Mouse (Mus musculus) neural tube, embryonic 14.5 days (tissue): ENCODE results near the gene Arhgap15. TPM values are rescaled to one million over a fixed set of nuclear protein-coding genes. Genes with fewer than 3 reads are reported as not detected.

ENCODE experiments used
- ATAC-seq: fragments of 200-750 bp; cut with Nextera tagmentation; 2 replicates; pipeline ENCODE4 v1.8.0; 2017; ENCODE audit warnings: low read depth, mild to moderate bottlenecking, moderate TSS enrichment, moderate library complexity
- H3K27ac ChIP-seq: fragments of 300-500 bp; sonication (generic); 2 replicates; pipeline ENCODE4 v1.5.1; 2014; ENCODE audit warnings: low read depth, mild to moderate bottlenecking, control low read depth, low read length, moderate library complexity, mixed read lengths
- H3K27me3 ChIP-seq: fragments of 300-500 bp; sonication (generic); 2 replicates; pipeline ENCODE4 v1.6.1; 2014; ENCODE audit warnings: low read length; ENCODE audit not compliant: control insufficient read depth, insufficient read depth
- H3K36me3 ChIP-seq: fragments of 300-500 bp; sonication (generic); 2 replicates; pipeline ENCODE4 v1.6.1; 2014; ENCODE audit warnings: low read length, mixed read lengths; ENCODE audit not compliant: control insufficient read depth, insufficient read depth
- H3K4me1 ChIP-seq: fragments of 300-500 bp; sonication (generic); 2 replicates; pipeline ENCODE4 v1.6.1; 2014; ENCODE audit warnings: low read length; ENCODE audit not compliant: control insufficient read depth, insufficient read depth
- H3K4me2 ChIP-seq: fragments of 300-500 bp; sonication (generic); 2 replicates; pipeline ENCODE4 v1.6.1; 2014; ENCODE audit warnings: mild to moderate bottlenecking, low read depth, low read length, control low read depth
- H3K4me3 ChIP-seq: fragments of 300-500 bp; sonication (generic); 2 replicates; pipeline ENCODE4 v1.5.1; 2014; ENCODE audit warnings: low read depth, low read length, control low read depth, mixed read lengths
- H3K9ac ChIP-seq: fragments of 300-500 bp; sonication (generic); replicated peaks from 2 replicates; pipeline ENCODE4 v1.6.1; 2014; ENCODE audit warnings: low read depth, mild to moderate bottlenecking, control low read depth, low read length, mixed read lengths
- H3K9me3 ChIP-seq: fragments of 300-500 bp; sonication (generic); 2 replicates; pipeline ENCODE4 v1.6.1; 2016; ENCODE audit warnings: low read length; ENCODE audit not compliant: control insufficient read depth
- WGBS: fragments of 180-500 bp; shearing (Covaris S2); extraction: QIAGEN DNeasy Blood & Tissue Kit; methylation state at CpG from one replicate; pipeline ENCODE4 v1.1.7; 2014; 5-methylcytosine and 5-hydroxymethylcytosine counted together
- polyA plus RNA-seq: library from polyadenylated mRNA; unstranded; fragments of >200 nt; fragmentation: Nextera tagmentation; extraction: Ambion mirVana; gene quantifications from 2 replicates; pipeline ENCODE4 v1.2.1, GENCODE M21; 2014

The Arhgap15 gene
- polyA plus RNA-seq, 1 experiment from 2014 or later: 3.8 TPM

DNA sequence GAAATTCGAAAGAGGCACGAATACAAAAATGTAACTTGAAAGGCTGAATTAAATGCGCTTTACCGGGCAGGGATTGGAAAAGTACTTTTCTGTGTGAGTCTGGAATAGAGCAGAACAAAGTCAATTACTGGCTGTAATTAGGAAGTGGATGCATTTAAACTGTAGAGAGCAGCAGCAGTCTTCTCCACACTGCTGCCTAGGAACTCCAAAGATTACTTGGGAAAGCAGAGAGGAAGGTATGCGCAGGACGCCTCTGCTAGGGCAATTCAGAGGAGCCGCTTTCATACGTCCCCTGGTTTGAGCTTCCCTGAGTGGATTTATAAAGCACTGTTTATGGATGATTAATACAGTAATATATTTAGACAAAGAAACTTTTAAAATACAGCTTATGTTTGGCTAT lies 312.1 kb downstream of the Arhgap15 start:
- Histone ChIP-seq H3K9me3 (no peaks in the 10 kb centered on the region), H3K4me3 (no peak overlapping the region), H3K4me2 (no peak overlapping the region), H3K36me3 (no peaks in the 10 kb centered on the region), H3K27me3 (no peaks in the 10 kb centered on the region), H3K9ac (no peak overlapping the region), H3K4me1 (no peaks in the 10 kb centered on the region), H3K27ac (no peak overlapping the region)
- WGBS: 67% methylated on average over 8 of the region's 8 CpGs
- no peak for ATAC-seq

DNA sequence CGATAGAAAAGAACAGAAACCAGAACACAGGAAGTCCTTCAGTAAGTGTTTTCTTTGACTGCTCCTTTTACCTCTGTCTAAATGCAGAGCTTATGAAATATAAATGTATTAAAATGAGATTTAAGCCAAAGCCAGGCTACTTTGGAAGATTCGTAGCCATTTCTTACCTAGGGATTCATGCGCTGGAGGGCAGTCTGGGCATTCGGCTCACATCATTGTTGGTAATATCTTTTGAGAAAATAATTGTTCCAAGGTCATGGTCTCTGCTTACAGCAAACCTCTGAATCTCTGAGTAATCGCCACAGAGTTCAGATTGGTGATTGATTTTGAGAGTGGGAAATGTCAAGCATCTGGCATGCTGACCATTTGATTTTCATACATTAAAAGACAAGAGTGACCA lies 316.4 kb downstream of the Arhgap15 start:
- Histone ChIP-seq H3K36me3 (no peaks in the 10 kb centered on the region), H3K9ac (no peak overlapping the region), H3K4me3 (no peak overlapping the region), H3K4me1 (no peaks in the 10 kb centered on the region), H3K4me2 (no peak overlapping the region), H3K27ac (no peak overlapping the region), H3K9me3 (no peaks in the 10 kb centered on the region), H3K27me3 (no peaks in the 10 kb centered on the region)
- 88% methylated on average over 5 of the region's 5 CpGs for WGBS
- ATAC-seq: no peak

DNA sequence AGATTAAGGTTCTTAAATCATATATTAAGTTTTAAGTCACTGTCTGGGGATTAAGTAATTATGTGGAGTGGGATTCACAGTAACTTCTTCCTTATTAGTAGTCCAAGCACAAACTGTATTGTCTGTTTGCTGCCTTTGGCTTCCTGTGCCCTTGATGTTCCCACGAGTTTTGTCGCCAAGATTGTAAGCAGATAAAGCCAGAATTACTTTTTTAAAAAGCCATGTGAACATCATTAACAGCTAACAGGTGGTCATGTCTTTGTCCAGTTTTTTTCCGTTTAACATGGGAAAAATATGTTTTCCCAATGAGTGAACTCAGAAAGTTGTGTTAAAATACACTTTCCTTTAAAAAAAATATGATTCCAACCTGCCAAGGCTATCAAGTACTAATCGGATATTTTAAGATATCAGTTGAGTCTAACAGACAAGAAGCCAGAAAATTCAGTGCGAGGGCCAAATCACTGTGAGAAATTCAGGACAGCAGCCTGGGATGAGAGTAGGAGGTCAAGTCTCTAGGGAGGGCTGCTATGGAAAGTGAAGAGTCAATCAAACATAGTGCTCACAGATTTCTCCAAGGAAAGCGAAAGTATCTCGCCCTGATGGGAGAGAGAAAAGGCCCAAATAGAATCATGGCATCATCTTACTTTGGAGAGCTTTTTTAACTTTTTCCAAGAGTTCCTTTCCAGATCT lies 319.7 kb downstream of the Arhgap15 start:
- Histone ChIP-seq H3K4me2 (no peak overlapping the region), H3K9me3 (no peaks in the 10 kb centered on the region), H3K27ac (no peak overlapping the region)

DNA sequence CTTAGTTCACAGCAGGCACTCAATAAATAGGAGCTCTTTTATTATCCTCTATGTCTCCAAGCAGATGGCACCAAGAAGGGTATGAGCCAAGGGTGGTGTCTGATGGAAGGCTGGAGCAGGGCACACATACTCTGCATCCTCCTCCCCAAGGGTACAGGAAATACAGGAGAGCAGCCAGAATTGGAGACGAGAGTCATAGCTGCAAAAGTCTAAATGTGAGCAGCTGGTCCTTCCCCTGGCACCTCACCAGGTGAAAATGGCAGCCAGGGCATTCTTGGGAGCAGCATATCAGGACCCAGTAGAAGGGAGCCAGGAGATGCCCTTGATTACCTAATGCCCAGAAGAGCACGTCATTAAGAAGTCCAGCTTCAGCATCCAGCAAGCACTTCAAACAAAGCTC lies 320.3 kb downstream of the Arhgap15 start:
- Histone ChIP-seq H3K27me3 (no peaks in the 10 kb centered on the region), H3K9me3 (no peaks in the 10 kb centered on the region), H3K27ac (no peak overlapping the region), H3K4me2 (no peak overlapping the region), H3K4me1 (no peaks in the 10 kb centered on the region), H3K36me3 (no peaks in the 10 kb centered on the region), H3K4me3 (no peak overlapping the region), H3K9ac (no peak overlapping the region)
- WGBS: 65% methylated on average over 2 of the region's 2 CpGs
- no peak for ATAC-seq

More for the DNA sequence above, 319.7 kb downstream of the Arhgap15 start:
- Histone ChIP-seq H3K9ac (no peak overlapping the region), H3K4me1 (no peaks in the 10 kb centered on the region), H3K4me3 (no peak overlapping the region), H3K36me3 (no peaks in the 10 kb centered on the region), H3K27me3 (no peaks in the 10 kb centered on the region)
- 74% methylated on average over 7 of the region's 7 CpGs for WGBS
- no peak for ATAC-seq

DNA sequence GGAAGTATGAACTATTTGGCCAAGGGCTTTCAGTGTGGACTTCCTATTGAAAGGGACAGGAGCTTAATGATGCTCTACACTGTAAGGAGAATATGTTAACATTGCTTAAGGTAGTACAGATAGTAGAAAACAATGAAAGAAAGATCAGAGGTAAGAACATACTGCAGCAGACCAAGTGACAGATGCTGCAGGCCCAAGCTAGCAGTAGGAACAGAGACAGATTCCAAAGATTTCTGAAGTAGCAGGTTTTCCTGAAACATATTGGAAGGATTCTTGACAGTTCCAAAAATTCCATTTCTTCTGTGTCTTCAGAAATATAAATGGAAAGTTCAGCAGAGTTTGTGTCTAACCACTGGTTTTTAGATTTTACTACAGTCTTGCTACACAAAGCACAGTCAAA lies 327.9 kb downstream of the Arhgap15 start:
- no peak overlapping the region for H3K27ac ChIP-seq
- H3K36me3 ChIP-seq: no peaks in the 10 kb centered on the region
- H3K4me3 ChIP-seq: no peak overlapping the region
- H3K4me2 ChIP-seq: no peak overlapping the region
- no peaks in the 10 kb centered on the region for H3K4me1 ChIP-seq
- ATAC-seq: no peak
- H3K27me3 ChIP-seq: no peaks in the 10 kb centered on the region
- no peak overlapping the region for H3K9ac ChIP-seq
- no peaks in the 10 kb centered on the region for H3K9me3 ChIP-seq

DNA sequence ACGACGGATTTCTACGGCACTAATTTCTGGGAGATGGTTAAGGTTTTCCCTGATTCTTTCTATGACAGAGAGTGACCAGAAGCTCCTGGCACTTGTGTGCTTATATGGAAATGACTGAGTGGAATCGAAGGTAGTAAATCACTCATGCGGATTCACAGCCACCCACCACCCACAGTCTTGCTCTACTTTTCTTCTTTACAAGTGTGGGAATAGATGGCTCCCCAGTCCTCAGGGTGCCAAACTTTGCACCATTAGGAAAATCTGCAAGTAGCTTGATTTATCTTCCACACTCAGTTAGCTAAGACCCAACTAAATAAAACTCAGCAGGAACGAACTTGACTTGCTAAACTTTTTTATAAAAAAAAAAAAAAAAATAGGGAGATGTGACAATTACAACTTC lies 331.9 kb downstream of the Arhgap15 start:
- Histone ChIP-seq H3K9ac (no peak overlapping the region), H3K27me3 (no peaks in the 10 kb centered on the region), H3K27ac (no peak overlapping the region), H3K4me3 (no peak overlapping the region), H3K36me3 (no peaks in the 10 kb centered on the region), H3K4me1 (no peaks in the 10 kb centered on the region), H3K4me2 (no peak overlapping the region), H3K9me3 (no peaks in the 10 kb centered on the region)
- 43% methylated on average over 6 of the region's 6 CpGs for WGBS
- peak; percentile 9; the same call in 1 of the 2 replicates for ATAC-seq

DNA sequence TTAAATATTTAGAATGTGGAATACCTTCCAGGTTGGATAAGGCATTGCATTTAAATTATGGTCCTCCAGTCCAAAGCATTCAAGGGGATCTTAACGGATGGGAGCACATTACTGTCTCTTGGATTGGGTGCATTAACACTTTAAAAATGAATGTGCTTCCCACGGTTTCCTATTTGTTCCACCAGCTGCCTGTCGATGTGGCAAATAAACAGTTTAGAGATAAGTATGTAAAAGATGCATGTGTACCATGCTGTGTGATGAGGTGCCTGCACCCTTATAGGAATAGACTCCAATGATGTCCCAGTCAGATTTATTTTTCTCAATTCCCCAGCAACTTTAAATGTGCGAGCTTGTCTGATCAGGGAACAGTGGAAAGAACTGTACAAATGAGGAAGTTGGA lies 332.6 kb downstream of the Arhgap15 start:
- no peaks in the 10 kb centered on the region for H3K36me3 ChIP-seq
- no peak overlapping the region for H3K9ac ChIP-seq
- no peaks in the 10 kb centered on the region for H3K9me3 ChIP-seq
- no peak overlapping the region for H3K27ac ChIP-seq
- ATAC-seq: peak; percentile 63
- H3K4me2 ChIP-seq: no peak overlapping the region
- WGBS: 42% methylated on average over 4 of the region's 4 CpGs
- H3K27me3 ChIP-seq: no peaks in the 10 kb centered on the region
- H3K4me3 ChIP-seq: no peak overlapping the region
- H3K4me1 ChIP-seq: no peaks in the 10 kb centered on the region

DNA sequence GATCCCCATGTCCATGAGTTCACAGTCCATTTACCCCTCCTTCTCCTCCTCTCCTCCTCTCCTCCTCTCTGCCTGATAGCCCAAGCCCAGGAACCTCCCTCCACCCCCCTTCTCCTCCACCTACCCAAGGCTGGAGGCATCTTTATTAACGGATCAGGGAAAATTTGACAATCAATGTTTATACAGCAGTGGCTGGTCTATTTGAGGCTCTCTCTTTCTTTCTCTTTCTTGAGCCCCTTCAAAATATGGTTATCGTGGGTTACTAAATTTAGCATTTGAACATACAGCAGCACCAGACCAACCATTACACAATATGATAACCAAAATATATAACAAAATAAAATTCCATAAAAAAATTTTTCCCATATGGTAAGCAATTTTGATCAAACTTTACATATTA lies 335.8 kb downstream of the Arhgap15 start:
- Histone ChIP-seq H3K27ac (no peak overlapping the region), H3K4me2 (no peak overlapping the region), H3K9me3 (no peaks in the 10 kb centered on the region), H3K4me1 (no peaks in the 10 kb centered on the region), H3K36me3 (no peaks in the 10 kb centered on the region), H3K9ac (no peak overlapping the region), H3K4me3 (no peak overlapping the region), H3K27me3 (no peaks in the 10 kb centered on the region)
- no peak for ATAC-seq
- WGBS: 79% methylated on average over 2 of the region's 2 CpGs

DNA sequence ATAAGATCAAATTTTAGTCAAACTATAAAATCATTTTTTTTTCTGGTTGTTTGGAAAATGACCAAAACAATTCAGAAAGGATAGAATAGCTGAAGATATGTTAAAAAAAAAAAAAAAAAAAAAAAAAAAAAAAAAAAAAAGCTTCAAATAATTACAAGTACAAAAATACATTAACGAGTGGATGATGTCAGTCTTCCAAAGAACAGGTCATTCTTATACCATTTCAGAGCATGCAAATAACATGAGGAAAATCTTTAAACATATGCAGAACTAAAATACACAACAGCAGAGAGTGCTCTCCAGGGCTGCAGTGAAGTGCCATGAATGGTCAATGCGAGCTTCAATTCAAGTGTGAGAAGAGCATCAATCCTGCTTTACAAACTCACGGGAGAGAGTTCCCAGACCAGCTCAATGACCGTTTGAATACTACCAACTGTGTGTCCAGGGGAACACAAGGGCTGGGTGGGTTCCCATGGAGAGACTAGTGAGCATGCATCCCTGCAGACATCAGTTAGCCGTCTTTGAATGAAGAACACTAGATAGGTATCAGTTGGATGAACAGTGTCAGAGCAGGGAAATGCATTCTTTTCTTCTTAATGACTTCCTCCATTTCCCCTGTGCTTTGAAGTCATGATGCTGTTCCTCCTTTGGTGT lies 337.9 kb downstream of the Arhgap15 start:
- H3K9ac ChIP-seq: no peak overlapping the region
- 28% methylated on average over 5 of the region's 5 CpGs for WGBS
- H3K9me3 ChIP-seq: no peaks in the 10 kb centered on the region
- no peaks in the 10 kb centered on the region for H3K4me1 ChIP-seq
- no peak overlapping the region for H3K4me2 ChIP-seq
- H3K27ac ChIP-seq: no peak overlapping the region
- no peaks in the 10 kb centered on the region for H3K36me3 ChIP-seq
- H3K27me3 ChIP-seq: no peaks in the 10 kb centered on the region
- no peak for ATAC-seq
- H3K4me3 ChIP-seq: no peak overlapping the region
